Mouse (Mus musculus) kidney, postnatal 25 days (tissue): ENCODE data around the gene Ercc6l.
A peak's percentile ranks its signal among the peaks of the same experiment; 100 is the strongest.
"Not testable (repeated sequence)": the region's sequence is repeated elsewhere in the genome, so short reads cannot be mapped to it uniquely, and the experiment has no call there.

Experiments
- DNase-seq, 2 experiments: peaks; one replicate each; pipeline ENCODE4 v3.0.0; 2021; ENCODE audit warnings: mixed read lengths in 2 of 2

Ercc6l gene

DNA sequence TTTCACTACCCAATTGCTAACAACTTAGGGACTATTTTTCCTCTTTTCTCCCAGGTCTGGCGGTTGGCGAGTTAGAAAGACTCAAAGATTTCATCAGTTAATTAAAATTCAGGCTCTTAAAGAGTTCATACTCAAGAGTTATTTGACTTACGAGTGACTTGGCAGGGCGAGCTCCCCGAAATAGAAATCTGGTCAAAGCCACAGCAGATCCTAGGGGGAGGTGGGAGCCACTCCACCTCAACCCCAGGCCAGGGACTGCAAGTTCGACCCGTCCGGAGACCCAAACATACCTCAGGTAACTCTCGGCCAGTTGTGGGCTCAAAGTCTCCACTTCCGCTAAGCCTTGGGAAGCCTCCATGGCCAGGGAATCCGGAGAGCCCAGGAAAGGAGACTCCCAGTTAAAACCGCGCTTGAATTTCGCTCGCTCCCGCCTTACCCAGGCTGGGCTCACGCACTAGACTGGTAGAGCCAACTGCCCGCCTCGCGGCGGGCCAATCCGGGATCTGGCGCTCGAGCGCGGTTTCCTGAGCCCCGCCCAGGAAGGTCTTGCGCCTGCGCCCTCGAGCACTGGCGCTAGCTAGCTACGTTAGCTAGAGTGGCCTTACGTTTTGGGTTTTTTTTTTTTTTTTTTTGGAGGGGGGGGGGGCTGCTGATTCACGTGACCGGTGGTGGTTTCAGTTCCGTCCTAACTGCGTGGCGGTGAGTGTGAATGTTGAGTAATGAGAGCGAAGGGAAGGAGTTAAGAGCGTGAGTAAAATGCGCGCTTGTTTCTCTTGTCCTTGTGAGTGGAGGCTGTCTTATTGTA is at the start of gene Ercc6l:
TSS of gene Ercc6l (minus strand) at position 474 of the 805 bp plus-strand sequence.
- peak; percentile 88 to 96 for DNase-seq

DNA sequence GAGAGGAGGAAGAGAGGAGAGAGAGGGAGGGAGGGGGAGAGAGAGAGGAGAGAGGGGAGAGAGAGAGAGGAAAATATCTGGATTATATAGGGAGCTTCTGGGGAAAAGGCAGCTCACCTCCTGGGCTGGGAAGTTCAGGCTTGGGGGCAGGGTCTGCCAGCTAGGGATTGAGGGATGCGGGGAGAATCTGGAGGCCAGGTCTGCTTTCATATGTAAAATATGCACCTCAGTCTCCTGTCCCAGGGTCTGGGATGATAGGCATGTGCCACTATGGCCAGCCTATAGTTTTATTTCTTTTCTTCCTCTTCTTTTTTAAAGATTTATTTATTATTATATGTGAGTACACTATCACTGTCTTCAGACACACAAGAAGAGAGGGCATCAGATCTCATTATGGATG is 33.9 kb upstream of the Ercc6l start:
- no peak for DNase-seq

DNA sequence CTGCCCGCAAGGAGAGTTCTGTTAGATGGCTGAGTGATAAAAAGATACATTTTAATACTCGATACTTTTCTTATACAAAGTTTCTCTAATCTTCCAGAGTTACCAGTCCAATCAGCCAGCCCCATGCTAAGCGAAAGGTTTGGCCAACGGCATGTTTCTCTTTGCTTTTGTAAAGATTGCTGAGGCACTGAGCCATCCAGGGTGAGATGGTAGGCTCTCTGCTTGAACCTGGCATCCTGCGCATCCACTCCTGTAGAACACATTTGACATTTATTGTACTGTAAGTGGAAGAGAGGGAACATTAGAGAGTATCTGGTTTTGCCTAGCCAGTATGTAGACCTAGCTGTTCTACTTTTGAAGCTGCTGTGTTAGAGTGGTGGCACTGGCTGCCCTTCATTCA is 32.7 kb upstream of the Ercc6l start:
- DNase-seq: no peak

DNA sequence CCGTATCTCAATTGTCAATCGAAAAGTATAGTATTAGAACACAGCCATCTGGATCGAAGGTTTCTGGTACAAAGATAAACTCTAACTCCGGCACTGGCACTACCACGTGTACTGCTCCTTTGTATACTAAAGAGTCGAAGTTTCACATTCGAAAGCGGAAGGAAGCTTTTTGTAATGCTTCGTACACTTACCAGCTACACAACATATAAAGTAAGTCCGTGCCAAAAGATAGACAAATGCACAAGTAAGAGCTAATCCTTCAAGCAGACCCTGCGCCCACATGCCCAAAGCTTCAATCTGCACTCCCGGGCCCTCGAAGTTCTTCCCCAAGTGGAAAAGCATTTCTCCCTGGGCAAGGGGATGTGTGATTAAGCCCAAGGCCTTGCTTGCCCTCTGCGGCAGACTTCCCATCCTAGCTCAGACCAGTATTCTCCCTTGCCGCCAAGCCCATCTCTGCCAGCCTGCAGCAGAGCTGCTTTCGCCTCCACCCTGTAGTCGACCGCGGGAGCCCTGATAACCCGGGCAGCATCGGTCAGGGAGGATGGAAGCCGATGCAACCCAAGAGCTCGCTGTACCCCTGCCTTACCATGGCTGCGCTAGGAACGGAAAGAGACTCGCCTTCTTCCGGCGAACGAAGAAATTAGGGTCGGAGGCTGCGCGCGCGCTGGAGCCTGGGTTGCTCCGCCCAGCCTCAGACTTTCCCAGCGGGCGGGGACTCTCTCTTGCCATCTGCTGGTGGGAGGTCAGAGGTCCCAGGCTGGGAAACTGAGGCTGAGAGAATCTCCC is 32.0 kb upstream of the Ercc6l start, which contains the start of gene Rps4x:
TSS of gene Rps4x (minus strand) at position 683 of the 786 bp plus-strand sequence.
- DNase-seq: peak; percentile 83 to 90

DNA sequence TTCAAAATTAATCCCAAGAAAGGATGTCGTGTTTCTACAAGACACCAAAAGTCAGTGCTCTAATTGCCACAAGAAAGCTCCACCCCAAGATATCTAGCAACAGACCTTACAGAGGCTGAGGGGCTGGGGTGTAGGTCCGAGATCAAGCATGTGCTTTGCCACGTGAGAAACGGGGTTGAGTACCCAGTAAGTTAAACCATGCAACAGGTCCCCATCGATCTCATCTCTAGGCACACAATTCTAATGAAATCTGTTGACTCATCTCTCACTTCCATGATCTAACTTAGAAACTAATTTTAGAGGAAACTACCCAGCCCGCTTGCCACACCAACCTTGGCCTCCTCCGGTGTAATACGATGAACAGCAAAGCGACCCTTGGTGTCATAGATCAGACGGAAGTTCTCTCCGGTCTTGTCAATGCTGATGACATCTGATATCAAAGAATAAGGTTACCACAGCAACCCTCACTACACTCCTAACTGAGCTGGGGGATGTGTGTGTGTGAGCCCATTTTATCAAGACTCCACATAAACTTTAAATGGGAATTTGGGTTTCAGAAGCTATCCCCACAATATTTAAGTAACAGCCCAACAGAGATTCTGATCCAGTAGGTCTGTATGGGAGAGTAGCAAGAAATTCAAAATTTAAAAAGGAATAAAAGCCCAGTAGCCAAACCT is 30.3 kb upstream of the Ercc6l start:
- DNase-seq: no peak

DNA sequence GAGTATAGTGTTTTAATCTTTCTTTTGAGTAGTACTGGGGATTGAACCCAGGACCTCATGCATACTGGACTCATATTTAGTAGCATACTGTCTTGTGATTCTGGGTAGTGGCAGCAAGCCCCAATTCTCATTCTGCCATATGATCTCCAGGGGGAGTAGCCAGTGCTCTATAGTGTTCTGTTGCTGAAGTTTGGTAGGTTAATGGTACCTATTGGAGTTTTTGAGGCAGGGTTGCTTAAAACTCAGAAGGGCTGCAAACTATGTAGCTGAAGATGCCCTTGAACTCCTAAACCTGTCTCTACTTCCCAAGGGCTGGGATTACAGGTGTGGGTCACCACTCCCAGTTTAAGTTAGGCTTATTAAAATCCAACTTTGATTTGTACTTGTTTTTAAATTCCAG is 25.7 kb upstream of the Ercc6l start:
- DNase-seq: no peak

DNA sequence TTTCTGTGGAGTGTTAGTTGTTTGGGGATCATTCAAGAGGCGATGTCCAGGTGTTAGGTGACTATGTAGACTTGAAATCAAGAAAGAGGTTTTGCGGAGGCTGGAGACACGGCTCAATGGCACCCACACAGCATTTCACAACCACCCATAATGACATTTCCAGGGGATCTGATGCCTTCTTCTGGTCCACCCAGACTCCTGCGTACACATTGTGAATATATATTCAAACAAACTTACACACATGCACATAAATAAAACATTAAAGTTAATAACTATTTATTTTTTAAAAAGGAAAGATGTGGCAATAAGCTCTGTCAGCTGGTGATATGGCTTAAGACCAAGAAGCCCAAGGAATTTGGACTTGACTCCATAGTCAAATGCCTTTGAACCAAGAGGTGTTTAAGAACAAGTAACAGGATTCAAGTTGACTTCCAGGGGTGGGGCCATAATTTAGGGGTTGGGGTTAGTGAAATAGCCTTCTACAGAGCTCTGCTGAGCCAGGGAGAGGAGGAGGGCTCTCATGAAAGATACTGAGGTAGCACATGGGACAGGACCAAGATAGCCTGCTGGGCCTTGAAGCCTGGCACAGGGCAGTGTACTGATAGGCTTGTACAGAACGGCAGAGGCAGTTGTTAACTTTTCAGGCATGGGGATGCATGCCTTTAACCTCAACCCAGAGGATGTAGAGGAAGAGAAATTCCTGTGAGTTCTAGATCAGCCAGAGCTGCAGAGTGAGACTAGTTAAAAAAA is 18.8 kb upstream of the Ercc6l start:
- DNase-seq: peak in 1 of 2 experiments; percentile 1

DNA sequence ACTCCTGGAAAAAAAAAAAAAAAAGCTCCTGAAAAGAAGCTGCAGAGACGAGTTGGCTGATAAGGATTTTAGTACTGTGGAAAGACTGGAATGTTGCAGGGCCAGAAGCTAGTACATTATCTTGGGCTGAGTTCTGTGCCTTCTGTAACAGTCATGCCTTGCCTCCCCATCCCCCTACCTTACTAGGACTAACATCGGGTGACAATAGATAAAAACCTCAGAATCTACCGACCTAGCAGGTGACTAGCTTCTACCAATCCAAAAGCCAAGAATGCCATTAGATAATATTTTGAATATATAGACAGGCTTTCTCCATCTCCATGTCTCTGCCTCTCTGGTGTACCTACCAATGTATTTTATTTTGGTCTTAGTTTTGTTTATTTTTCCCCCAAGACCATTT is 14.0 kb upstream of the Ercc6l start:
- no peak for DNase-seq

DNA sequence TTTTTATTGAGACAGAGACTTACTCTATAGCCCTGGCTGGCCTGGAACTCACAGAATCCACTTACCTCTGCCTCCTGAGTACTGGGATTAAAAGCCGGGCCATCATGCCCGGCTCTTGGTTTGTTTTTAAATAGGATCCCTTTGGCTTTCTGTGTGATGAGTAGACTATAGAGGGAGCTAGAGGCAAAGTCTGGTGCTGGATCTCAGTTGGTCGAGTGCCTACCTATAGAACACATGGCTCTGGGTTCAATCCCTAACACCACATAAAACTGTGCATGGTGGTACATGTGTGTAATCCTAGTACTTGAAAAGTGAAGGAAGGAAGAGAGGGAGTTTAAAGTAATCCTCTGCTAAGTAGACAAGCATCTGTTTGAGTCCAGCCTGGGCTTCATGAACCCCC is 13.2 kb upstream of the Ercc6l start:
- DNase-seq: no peak

DNA sequence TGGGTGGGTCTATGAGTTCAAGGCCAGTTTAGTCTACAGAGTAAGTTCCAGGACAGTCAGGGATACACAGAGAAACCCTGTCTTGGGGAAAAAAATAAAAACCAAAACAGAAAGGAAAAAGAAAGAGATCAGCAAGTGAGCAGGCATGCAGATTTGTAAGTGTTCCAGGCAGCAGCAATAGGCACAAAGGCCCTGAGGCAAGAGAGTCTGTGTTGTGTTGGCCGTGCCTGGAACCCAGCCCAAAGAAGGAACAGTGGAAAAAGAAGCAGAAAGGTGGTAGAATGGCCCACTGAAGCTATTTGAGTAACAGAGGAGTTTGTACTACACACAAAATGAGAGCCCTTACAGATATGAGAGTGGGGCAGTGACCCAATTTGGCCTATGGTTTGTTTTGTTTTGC is 12.8 kb upstream of the Ercc6l start:
- DNase-seq: peak in 1 of 2 experiments; percentile 9

DNA sequence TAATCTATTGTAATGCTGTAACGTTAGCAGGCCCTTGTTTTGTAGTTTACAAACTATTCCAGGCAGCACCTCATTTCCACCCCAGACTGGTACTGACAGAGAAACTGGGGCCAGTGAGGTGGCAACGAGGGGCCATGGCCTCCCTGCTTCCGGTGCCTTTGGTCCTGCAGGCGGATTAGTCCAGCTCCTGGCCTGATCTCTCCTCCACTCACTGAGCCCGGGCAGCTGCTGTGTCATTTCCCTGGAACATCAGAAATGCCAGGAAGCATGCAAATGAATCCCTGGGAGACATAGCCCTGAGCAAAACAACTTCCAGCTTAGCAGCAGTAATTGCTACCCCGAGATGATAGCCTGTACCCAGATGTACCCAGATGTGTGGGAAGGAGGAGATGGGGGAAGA is 10.1 kb upstream of the Ercc6l start:
- DNase-seq: peak in 1 of 2 experiments; percentile 1

DNA sequence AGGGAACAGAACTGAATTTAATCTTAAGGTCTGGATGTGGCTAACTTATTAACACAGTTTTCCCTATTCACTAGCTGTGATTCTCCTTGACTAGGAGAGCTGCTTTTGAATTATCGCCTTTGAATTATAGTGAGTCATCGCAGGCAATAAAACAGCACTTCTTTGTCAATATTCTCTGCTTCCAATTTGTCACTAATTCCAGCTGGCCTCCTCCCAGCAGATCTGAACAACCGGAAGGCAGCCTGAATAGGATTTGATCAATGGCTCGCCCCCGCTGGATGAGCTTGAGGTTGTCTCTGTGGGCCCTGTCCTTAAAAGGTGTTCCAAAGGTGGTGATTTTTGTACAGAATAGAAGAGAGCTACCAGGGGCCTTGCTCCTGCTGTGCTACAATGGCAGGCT is 9.6 kb upstream of the Ercc6l start:
- DNase-seq: no peak

DNA sequence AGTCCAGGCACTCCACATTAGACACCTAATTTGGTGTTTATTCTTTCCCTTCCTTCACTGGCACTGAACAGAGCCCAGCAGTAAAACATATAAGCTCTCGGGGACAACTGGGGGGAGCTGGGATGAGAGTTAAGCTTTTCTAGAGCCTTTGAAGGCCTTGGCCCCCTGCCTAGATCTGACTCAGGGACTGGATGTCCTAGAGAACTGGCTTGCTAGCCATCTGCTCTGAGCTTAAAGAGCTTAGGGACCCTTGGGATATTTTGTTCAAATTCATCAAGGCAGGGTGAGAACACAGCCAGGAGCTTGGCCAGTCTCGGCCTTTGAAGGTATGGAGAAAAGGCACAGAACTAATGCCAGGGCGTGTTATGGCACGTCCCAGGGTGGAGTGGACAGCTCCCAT is 6.6 kb upstream of the Ercc6l start:
- DNase-seq: no peak

DNA sequence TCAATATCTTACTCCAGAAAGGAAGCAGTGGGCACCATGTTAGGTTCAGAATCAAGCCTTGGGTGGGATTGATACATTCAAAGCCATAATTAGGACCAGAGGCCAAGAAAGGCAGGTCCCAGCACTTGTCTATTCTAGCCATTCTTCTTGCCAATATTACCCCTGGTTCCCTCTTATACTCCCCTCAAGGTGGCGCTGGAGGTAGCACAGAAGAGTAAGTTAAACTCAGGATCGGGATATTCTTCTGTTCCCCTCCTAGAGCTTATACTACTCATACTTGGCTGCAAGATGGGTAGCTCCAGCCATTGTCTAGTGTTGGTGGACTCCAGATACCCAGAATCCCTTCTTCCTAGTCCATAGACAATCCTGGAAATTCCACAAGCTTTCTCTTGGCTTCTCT is 6.2 kb upstream of the Ercc6l start:
- DNase-seq: peak in 1 of 2 experiments; percentile 2

DNA sequence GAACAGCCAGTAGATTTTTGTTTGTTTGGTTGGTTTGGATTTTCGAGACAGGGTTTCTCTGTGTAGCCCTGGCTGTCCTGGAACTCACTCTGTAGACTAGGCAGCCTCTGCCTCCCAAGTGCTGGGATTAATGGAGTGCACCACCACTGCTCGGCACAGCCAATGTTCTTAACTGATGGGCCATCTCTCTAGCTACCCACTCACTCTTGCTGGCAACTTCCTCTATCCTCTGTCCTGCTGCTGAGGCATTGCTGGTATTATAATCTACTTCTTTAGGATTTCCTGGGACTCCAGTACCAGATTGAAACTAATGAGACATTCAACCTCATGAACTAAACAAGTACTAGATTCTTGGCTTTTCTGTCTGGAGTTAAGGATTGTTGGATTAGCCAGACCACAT is 3.6 kb upstream of the Ercc6l start:
- no peak for DNase-seq

DNA sequence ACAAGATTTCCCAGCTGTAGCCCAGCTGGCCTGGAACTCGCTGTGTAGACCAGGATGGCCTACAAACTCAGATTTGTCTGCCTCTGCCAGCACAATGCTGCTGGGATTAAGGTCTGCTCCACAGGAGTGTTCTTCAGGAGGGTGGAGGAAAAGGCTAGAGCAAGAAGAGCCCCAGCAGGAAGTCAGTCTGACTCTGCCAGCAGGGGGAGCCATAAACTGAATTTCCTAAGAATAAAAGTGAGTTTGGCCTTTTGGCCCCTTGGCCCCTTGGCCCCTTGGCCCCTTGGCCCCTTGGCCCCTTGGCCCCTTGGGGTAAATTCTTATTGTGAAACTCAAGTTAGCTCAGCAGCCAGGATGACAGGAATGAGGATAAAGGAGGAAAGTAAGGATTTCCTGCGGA is 2.9 kb upstream of the Ercc6l start:
- DNase-seq: peak; percentile 47 to 58

DNA sequence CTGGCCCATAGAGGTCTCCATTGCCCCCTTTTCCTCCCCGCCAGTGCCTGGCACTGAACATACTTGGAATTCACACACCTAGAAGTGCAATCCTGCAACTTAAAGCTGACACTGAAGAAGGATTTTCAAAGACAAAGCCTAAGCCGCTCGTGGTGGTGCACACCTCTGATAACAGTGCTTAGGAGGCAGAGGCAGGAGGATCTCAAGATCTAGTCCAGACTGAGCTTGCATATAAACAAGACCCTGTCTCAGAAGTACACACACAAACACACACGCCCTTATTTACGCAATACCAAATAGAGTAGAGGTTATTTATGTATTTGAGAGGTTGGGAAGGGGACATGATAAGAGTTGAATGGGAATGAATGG is 516 bp upstream of the Ercc6l start:
- no peak for DNase-seq

DNA sequence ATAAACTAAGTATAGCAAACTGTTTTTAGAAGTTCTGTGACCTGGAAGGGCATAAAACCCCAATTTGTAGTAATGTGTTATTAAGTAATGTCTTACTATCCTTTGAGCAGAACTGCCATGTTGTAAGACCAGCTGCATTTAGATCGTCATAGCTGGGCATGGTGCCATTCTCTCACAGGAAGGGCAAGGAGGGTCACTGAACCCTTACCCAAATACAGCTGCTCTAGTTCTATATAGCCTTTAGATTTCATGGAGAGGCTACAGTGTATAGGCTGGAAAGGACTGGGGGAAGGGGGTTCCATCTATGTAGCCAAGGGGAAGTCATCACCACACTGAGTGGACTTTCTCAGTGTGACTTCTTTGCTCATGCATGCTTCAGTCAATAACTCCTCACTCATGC is 15.7 kb downstream of the Ercc6l start:
- no peak for DNase-seq

DNA sequence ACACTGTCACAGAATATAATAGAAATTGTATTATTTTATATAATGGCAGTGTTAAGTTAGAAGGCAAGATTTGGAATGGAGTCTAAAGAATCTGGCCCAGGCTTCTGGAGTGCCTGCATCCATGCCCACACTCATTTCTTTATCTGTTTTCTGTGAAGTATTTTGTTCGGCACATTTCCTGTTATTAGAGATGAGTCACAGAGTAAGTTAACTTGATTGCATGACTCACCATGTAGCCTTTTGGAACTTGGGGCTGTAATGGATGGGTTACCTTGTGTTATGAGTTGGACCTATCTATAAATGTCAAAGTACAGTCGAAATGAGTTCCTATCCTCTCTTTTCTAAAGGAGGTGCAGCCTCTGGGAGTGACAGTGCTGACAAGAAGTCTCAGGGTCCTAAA is 35.6 kb downstream of the Ercc6l start:
- no peak for DNase-seq

DNA sequence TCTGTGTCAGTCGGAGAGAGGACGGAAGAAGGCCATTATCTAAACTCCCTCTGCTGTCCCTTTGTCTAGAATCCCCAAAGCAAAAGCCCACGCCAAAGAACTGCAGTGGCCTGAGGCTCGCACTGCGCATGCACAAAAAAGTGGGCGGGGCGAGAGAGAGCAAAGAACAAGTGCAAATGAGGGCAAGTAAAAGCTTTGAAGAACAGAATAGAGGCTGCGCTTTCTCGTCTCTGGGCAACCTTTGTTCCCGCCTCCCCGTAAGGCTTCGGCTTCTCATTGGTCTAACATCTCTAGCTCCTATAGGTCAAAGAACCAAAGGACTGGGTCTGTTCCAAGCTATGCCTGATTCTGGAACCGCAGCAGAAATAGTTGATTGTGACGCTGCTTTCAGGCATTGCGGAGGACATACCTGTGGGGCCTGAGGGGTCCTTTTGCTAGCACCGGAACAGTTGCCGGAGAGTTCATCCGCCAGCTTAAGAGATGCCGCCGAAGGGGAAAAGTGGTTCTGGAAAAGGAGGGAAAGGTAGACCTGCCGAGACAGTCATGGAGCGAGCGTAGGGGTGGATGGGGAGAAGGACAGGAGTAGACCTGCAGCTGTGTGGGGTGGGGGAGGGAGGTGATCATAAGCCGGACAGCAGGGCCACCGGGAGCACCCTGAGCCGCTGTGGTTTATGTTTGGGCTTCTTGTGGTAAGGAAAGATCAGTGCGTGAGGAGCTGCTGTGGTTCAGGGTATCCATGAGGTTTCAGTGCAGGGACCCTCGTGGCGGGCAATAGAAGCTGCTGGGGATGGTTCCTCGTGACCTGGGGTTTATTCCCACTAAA is 37.6 kb downstream of the Ercc6l start, which contains the start of gene Pin4:
TSS of gene Pin4 (plus strand) at position 406 of the 823 bp plus-strand sequence.
- DNase-seq: peak; percentile 95

DNA sequence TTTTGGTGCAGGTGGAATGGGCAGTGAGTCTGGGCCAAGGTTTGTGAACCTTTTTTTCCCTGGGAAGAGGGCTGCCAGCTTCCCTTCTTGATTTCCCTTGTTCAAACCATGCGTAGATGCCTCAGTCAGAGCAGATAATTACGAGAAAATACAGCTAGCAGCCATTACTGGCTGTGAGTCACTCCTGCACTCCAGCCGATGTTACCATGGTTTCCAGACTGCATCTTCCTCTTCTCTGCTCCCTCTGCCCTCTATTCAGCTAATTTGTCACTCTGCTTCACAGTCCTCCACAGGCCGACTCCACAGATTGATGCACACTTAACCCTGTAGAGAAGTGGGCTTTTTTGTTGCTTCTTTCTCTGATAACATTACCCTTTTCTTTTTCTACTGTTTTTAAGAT is 41.2 kb downstream of the Ercc6l start:
- DNase-seq: no peak

DNA sequence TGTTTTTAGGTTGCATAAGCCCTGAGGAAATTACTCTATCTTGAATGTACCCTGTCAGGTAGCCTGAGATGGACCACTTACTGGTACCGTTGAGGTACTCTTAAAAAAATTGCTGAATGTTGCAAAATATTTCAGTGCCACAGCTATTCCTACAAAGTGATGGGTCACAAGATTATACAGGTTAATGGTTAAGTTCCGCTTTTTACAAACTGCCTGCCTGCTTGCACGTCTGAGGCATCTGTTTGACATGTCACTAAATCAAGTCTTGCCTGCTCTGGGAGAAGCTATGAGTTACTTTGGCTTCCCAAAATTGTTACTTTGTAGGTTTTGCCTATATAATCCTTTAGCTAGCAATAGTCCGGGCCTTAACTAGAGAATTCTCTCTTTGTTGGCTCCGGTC is 47.5 kb downstream of the Ercc6l start:
- DNase-seq: not testable (repeated sequence)
